Mouse (Mus musculus) embryonic facial prominence, embryonic 15.5 days (tissue): ENCODE data around the gene Gucy2g. TPM values are rescaled to one million over a fixed set of nuclear protein-coding genes. Genes with fewer than 3 reads are reported as not detected.
"Not testable (repeated sequence)": the region's sequence is repeated elsewhere in the genome, so short reads cannot be mapped to it uniquely, and the experiment has no call there.

Experiments
- ATAC-seq: fragments of 200-750 bp; cut with Nextera tagmentation; 2 replicates; pipeline ENCODE4 v1.8.0; 2017; ENCODE audit warnings: low read depth, moderate TSS enrichment; ENCODE audit not compliant: insufficient number of reproducible peaks, low FRiP score, low TSS enrichment
- H3K27ac ChIP-seq: fragments of 300-500 bp; sonication (generic); replicated peaks from 2 replicates; pipeline ENCODE4 v1.5.1; 2015; ENCODE audit warnings: mild to moderate bottlenecking, inconsistent platforms
- H3K27me3 ChIP-seq: fragments of 300-500 bp; sonication (generic); 2 replicates; pipeline ENCODE4 v1.6.1; 2015; ENCODE audit warnings: inconsistent platforms
- H3K36me3 ChIP-seq: fragments of 300-500 bp; sonication (generic); 2 replicates; pipeline ENCODE4 v1.6.1; 2015; ENCODE audit warnings: mild to moderate bottlenecking, inconsistent platforms
- H3K4me1 ChIP-seq: fragments of 300-500 bp; sonication (generic); 2 replicates; pipeline ENCODE4 v1.6.1; 2015; ENCODE audit warnings: inconsistent platforms
- H3K4me2 ChIP-seq: fragments of 300-500 bp; sonication (generic); replicated peaks from 2 replicates; pipeline ENCODE4 v1.6.1; 2015; ENCODE audit warnings: mild to moderate bottlenecking, inconsistent platforms
- H3K4me3 ChIP-seq: fragments of 300-500 bp; sonication (generic); replicated peaks from 2 replicates; pipeline ENCODE4 v1.5.1; 2015; ENCODE audit warnings: mild to moderate bottlenecking, inconsistent platforms
- H3K9ac ChIP-seq: fragments of 300-500 bp; sonication (generic); 2 replicates; pipeline ENCODE4 v1.6.1; 2015; ENCODE audit warnings: inconsistent platforms
- H3K9me3 ChIP-seq: fragments of 300-500 bp; sonication (generic); replicated peaks from 2 replicates; pipeline ENCODE4 v1.6.1; 2016; ENCODE audit warnings: inconsistent platforms
- WGBS: fragments of 180-500 bp; shearing (Covaris S2); methylation state at CpG from one replicate; pipeline ENCODE4 v1.1.7; 2015; 5-methylcytosine and 5-hydroxymethylcytosine counted together
- microRNA-seq: library from miRNA; unstranded; fragments of <30 nt; microRNA quantifications from one replicate; pipeline ENCODE4, GENCODE M21; 2016; ENCODE audit warnings: borderline number of aligned reads
- polyA plus RNA-seq: library from polyadenylated mRNA; unstranded; fragments of >200 nt; fragmentation: Nextera tagmentation; extraction: Ambion mirVana; gene quantifications from 2 replicates; pipeline ENCODE4 v1.2.1, GENCODE M21; 2015

Gucy2g gene
- polyA plus RNA-seq, 1 experiment from 2014 or later = 0.11 TPM

DNA sequence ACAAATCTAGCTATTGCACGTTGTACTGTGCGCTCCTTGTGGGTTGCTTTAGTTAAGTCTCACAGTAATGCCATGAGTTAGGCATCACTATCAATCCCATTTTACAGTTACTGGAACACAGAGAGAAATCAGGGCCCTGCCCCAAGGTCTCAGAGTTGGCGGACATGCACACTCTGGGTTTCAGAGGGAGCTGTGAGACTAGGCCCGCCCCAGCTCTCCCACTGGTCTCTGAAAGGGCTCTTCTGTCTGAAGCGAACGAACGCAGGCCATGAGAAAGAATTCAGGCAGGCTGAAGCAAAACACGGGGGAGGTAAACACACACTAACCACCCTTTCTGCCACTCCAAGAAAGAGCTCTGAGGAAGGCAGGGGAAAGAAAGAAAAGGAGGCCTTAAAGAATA lies 82.4 kb downstream of the Gucy2g start:
- no peak for ATAC-seq
- 59% methylated on average over 8 of the region's 8 CpGs for WGBS
- Histone ChIP-seq H3K4me2 (no peak overlapping the region), H3K4me3 (no peak overlapping the region), H3K4me1 (no peaks in the 10 kb centered on the region), H3K36me3 (no peaks in the 10 kb centered on the region), H3K9me3 (no peaks in the 10 kb centered on the region), H3K9ac (no peak overlapping the region), H3K27me3 (no peaks in the 10 kb centered on the region), H3K27ac (no peak overlapping the region)

- no peaks in the 10 kb centered on the region for H3K27me3 ChIP-seq
- no peaks in the 10 kb centered on the region for H3K9me3 ChIP-seq
- 75% methylated on average over 7 of the region's 7 CpGs for WGBS
- no peak overlapping the region for H3K4me2 ChIP-seq
- no peaks in the 10 kb centered on the region for H3K36me3 ChIP-seq
- no peak overlapping the region for H3K27ac ChIP-seq
- no peak overlapping the region for H3K4me3 ChIP-seq
- ATAC-seq = no peak
- H3K9ac ChIP-seq = no peak overlapping the region
- no peaks in the 10 kb centered on the region for H3K4me1 ChIP-seq
These were observed 84.0 kb downstream of the Gucy2g start for GRCm38 (mm10) chr19:55157029-55157428.

GRCm38 (mm10) chr19:55152983-55153382 lies 88.1 kb downstream of the Gucy2g start:
- Histone ChIP-seq H3K9ac (no peak overlapping the region), H3K27me3 (no peaks in the 10 kb centered on the region), H3K36me3 (no peaks in the 10 kb centered on the region), H3K4me1 (0 out of 2 replicates have a peak, but pooled peaks cover 9% of the 10 kb centered on the region), H3K4me3 (no peak overlapping the region), H3K27ac (no peak overlapping the region), H3K9me3 (no peaks in the 10 kb centered on the region), H3K4me2 (no peak overlapping the region)
- no peak for ATAC-seq
- 88% methylated on average over 6 of the region's 6 CpGs for WGBS

- H3K9me3 ChIP-seq, H3K4me3 ChIP-seq, H3K4me2 ChIP-seq, H3K27me3 ChIP-seq, H3K36me3 ChIP-seq, ATAC-seq, H3K9ac ChIP-seq, H3K27ac ChIP-seq, H3K4me1 ChIP-seq: not testable (repeated sequence)
- 70% methylated on average over 5 of the region's 6 CpGs for WGBS
These were observed 88.8 kb downstream of the Gucy2g start for GRCm38 (mm10) chr19:55152274-55152673.

- Histone ChIP-seq H3K36me3 (no peaks in the 10 kb centered on the region), H3K27ac (0 out of 2 replicates have a peak overlapping the region, but pooled peaks have one; percentile 1), H3K4me2 (no peak overlapping the region), H3K4me3 (no peak overlapping the region), H3K27me3 (no peaks in the 10 kb centered on the region), H3K4me1 (peaks cover 10% of the 10 kb centered on the region; the same call in 1 of the 2 replicates), H3K9ac (no peak overlapping the region), H3K9me3 (no peaks in the 10 kb centered on the region)
- WGBS = 28% methylated on average over 6 of the region's 6 CpGs
- ATAC-seq = peak; percentile 51; the same call in 1 of the 2 replicates
These were observed 91.4 kb downstream of the Gucy2g start for GRCm38 (mm10) chr19:55149646-55150045.

DNA sequence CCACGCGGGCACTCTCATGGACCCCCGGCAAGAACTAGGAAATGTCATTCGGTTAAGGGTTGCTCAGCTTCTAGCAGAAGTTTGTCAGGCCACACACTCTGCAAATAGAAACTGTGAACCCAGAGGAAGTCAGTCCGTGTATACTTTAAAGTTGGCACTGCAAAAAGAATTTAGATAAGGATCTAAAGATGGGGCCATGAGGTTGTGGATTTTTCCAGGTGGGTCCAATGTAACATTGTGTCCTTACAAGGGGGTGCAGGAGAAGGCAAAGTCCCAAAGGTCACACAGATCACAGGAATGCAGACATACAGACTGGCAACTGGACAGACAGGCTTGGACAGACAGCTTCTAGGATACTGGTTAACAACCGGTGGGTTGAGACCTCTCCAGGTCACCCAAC lies 92.9 kb downstream of the Gucy2g start:
- H3K36me3 ChIP-seq = no peaks in the 10 kb centered on the region
- no peak overlapping the region for H3K4me2 ChIP-seq
- H3K27me3 ChIP-seq = no peaks in the 10 kb centered on the region
- peaks cover 19% of the 10 kb centered on the region for H3K4me1 ChIP-seq
- ATAC-seq = no peak
- H3K9me3 ChIP-seq = no peaks in the 10 kb centered on the region
- 69% methylated on average over 6 of the region's 6 CpGs for WGBS
- no peak overlapping the region for H3K9ac ChIP-seq
- H3K4me3 ChIP-seq = no peak overlapping the region
- H3K27ac ChIP-seq = no peak overlapping the region

Small RNAs within 50 kb of the gene (microRNA-seq; reads per million reads assigned to microRNA genes)
- gene Mir6715 = not detected

Other genes with a start within 250 kb of the Gucy2g start
- gene Gpam, start 114.0 kb downstream of the Gucy2g start, polyA plus RNA-seq = 12.7 and 13.7 TPM in 2 replicates
- gene Tectb, start 60.5 kb downstream of the Gucy2g start, polyA plus RNA-seq = 0.36 TPM in 1 of 2 replicates, not detected in the other
- gene Acsl5, start 10.7 kb upstream of the Gucy2g start, polyA plus RNA-seq = 41.0 and 45.0 TPM in 2 replicates
- 78.7 and 80.1 TPM in 2 replicates for gene Zdhhc6, start 74.8 kb upstream of the Gucy2g start, polyA plus RNA-seq
- gene Vti1a, start 75.1 kb upstream of the Gucy2g start, polyA plus RNA-seq = 25.3 and 25.6 TPM in 2 replicates